Mouse (Mus musculus): ENCODE data around the gene Cep55. TPM values are rescaled to one million over a fixed set of nuclear protein-coding genes. Genes with fewer than 3 reads are reported as not detected.
A peak's percentile ranks its signal among the peaks of the same experiment; 100 is the strongest.

The Cep55 gene
- polyA plus RNA-seq (2016; fragmentation: Nextera tagmentation; extraction: Ambion mirVana), result 30.0 and 31.8 TPM in 2 replicates

GRCm38 (mm10) chr19:38054720-38055192, at the start of gene Cep55:
Gene Cep55, plus strand, starts transcription at chr19:38055011.
- H3K4me3 ChIP-seq, result peak within 1 kb of the TSS; percentile 84
- WGBS, result under 1% methylated on average over 36 of the region's 36 CpGs
- peak within 1 kb of the TSS; percentile 90 for H3K27ac ChIP-seq
- peaks cover 21% of the 10 kb centered on the region for H3K36me3 ChIP-seq
- H3K27me3 ChIP-seq (ENCODE audit: insufficient read depth, poor library complexity, severe bottlenecking), result no peaks in the 10 kb centered on the region
- peaks cover 6% of the 10 kb centered on the region for H3K4me1 ChIP-seq
- DNase-seq (ENCODE audit: low spot score), result peak; percentile 99
- no peaks in the 10 kb centered on the region for H3K9me3 ChIP-seq

- H3K4me3 ChIP-seq, result no peak overlapping the region
- DNase-seq (ENCODE audit: low spot score), result no peak
- H3K9me3 ChIP-seq, result no peaks in the 10 kb centered on the region
- H3K4me1 ChIP-seq, result peaks cover 3% of the 10 kb centered on the region; the same call in 1 of the 2 replicates
- H3K36me3 ChIP-seq, result no peaks in the 10 kb centered on the region
- no peaks in the 10 kb centered on the region for H3K27me3 ChIP-seq (ENCODE audit: insufficient read depth, poor library complexity, severe bottlenecking)
- 54% methylated on average over 1 of the region's 1 CpGs for WGBS
- H3K27ac ChIP-seq, result no peak overlapping the region
Measured at GRCm38 (mm10) chr19:38011379-38011778, 43.4 kb upstream of the Cep55 start.

DNA sequence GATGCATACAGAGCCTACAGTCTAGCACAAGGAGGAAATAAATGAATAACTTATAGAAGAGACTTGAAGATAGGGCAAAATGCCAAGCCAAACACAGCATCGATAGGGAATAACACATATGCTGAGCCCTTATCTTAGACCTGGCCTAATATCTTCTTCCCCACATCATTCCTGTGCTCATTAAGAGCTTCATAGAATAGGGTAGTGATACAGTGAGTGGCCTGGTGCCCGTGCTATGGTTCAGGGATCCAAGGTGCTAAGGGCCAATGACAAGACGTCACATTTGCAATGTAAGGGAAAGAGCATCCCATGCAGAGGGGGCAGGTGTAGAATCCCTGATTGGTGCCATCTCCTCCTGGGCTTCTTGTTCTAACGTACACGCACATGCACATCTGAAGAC, 40.4 kb upstream of the Cep55 start:
- 68% methylated on average over 5 of the region's 5 CpGs for WGBS
- Histone ChIP-seq H3K36me3 (no peaks in the 10 kb centered on the region), H3K9me3 (no peaks in the 10 kb centered on the region), H3K27ac (no peak overlapping the region), H3K27me3 (ENCODE audit: insufficient read depth, poor library complexity, severe bottlenecking) (no peaks in the 10 kb centered on the region), H3K4me1 (peaks cover 3% of the 10 kb centered on the region; the same call in 1 of the 2 replicates), H3K4me3 (no peak overlapping the region)
- DNase-seq (ENCODE audit: low spot score), result no peak

DNA sequence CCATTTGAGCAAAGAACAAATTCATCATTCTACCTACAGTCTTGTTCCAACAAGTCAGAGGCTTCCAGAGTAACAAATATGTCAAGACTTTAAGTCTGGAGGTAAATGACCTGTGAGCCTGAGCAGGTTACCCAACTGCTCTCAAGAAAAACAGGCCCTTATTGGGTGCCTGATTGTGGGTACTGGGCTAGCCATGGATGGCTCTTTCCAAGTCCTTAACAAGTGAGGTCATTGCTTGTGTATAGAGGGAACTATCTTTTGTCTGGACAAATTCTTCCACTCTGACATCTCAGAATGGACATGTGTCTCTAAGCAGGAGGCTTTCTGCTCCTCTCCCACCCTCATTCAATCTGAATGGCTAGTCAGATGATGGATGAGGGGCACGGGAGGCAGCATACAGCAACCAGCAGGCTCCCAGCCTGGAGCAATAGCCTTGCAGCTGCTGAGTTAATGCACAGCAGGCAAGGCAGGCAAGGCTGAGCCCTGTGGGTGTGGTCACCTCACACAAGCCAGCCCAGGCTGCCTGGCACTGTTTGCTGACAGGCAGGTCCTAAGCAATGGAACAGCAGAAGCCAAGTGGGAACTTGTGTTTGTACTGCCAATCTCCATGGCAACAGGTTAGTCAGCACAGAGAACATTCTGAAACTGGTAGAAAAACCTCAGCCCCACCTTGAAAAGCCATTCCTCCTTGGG, 39.5 kb upstream of the Cep55 start:
- H3K36me3 ChIP-seq, result no peaks in the 10 kb centered on the region

DNA sequence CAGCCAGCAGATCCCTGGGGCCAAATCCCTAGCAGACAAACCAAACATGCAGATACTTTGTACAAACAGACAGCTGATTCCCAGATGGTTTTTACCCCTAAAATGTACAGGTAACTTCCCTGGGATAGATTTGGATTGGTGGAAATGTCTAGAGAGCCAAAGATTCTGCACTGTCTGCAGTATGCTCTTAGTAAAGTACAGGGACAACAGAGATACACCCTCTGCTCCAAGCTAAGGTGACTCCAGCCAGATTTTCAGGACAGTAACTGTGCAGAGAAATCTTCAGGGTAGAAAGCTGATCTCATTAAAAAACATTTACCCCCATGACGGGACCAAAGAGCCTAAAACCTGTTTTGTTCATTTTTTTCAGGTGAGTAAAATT, 38.9 kb upstream of the Cep55 start:
- Histone ChIP-seq H3K9me3 (no peaks in the 10 kb centered on the region), H3K27ac (no peak overlapping the region)

More for the DNA sequence above, 39.5 kb upstream of the Cep55 start:
- Histone ChIP-seq H3K27ac (no peak overlapping the region), H3K9me3 (no peaks in the 10 kb centered on the region), H3K4me1 (peaks cover 3% of the 10 kb centered on the region; the same call in 1 of the 2 replicates), H3K27me3 (ENCODE audit: insufficient read depth, poor library complexity, severe bottlenecking) (no peaks in the 10 kb centered on the region), H3K4me3 (no peak overlapping the region)
- no peak for DNase-seq (ENCODE audit: low spot score)
- 26% methylated on average over 1 of the region's 1 CpGs for WGBS

GRCm38 (mm10) chr19:38022710-38023109, 32.1 kb upstream of the Cep55 start:
- no peaks in the 10 kb centered on the region for H3K27me3 ChIP-seq (ENCODE audit: insufficient read depth, poor library complexity, severe bottlenecking)
- H3K9me3 ChIP-seq, result no peaks in the 10 kb centered on the region
- no peak overlapping the region for H3K27ac ChIP-seq
- 69% methylated on average over 4 of the region's 4 CpGs for WGBS
- H3K4me3 ChIP-seq, result no peak overlapping the region
- no peaks in the 10 kb centered on the region for H3K36me3 ChIP-seq
- no peak for DNase-seq (ENCODE audit: low spot score)
- H3K4me1 ChIP-seq, result peaks cover 19% of the 10 kb centered on the region

More for the DNA sequence above, 38.9 kb upstream of the Cep55 start:
- 70% methylated on average over 1 of the region's 1 CpGs for WGBS
- DNase-seq (ENCODE audit: low spot score), result no peak
- no peaks in the 10 kb centered on the region for H3K27me3 ChIP-seq (ENCODE audit: insufficient read depth, poor library complexity, severe bottlenecking)
- H3K36me3 ChIP-seq, result no peaks in the 10 kb centered on the region
- H3K4me3 ChIP-seq, result no peak overlapping the region
- peaks cover 3% of the 10 kb centered on the region; the same call in 1 of the 2 replicates for H3K4me1 ChIP-seq

GRCm38 (mm10) chr19:38023603-38024002, 31.2 kb upstream of the Cep55 start:
- H3K27me3 ChIP-seq (ENCODE audit: insufficient read depth, poor library complexity, severe bottlenecking), result no peaks in the 10 kb centered on the region
- H3K4me1 ChIP-seq, result peaks cover 23% of the 10 kb centered on the region
- no peak overlapping the region for H3K27ac ChIP-seq
- H3K36me3 ChIP-seq, result no peaks in the 10 kb centered on the region
- H3K4me3 ChIP-seq, result no peak overlapping the region
- H3K9me3 ChIP-seq, result no peaks in the 10 kb centered on the region
- WGBS, result 72% methylated on average over 4 of the region's 4 CpGs
- no peak for DNase-seq (ENCODE audit: low spot score)

DNA sequence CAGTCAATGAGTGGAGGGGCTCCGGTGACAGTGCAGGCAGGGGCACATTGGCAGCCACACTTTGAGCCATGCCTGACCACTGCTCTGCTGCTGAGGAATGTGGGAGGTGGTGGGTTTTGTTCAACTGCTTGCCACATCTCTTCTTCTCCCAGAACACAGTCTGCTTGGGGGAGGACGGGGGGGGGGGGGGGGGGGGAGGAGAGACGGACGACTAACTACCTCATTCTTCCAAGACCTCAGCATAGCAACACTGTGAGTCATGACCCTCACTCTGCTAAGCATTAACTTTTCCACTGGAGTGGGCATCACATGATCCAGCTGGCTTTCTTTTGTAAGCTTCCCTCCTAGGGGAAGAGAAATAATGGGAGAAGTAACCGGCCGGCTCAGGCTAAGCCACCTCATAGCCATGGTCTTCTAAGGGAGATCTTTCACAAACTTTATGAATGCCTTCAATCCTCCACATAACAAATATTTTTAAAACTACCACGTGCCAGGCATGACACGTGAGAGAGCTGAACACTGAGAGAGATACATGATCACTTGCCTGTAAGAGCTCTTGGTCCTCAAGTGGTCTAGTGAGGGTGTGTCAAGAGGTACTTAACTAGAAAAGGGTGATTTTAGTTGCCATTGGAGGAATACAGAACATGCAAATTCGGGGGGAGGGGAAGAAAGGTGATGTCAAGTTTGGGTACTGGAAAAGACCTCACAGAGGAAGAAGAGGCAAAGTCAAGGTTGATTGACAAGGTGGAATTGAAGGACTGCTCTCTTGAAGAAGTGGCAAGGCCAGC, 29.4 kb upstream of the Cep55 start:
- DNase-seq (ENCODE audit: low spot score), result peak; percentile 86
- 43% methylated on average over 9 of the region's 9 CpGs for WGBS
- no peaks in the 10 kb centered on the region for H3K36me3 ChIP-seq
- H3K4me3 ChIP-seq, result no peak overlapping the region
- H3K4me1 ChIP-seq, result peaks cover 29% of the 10 kb centered on the region
- H3K27ac ChIP-seq, result peak overlapping the region; percentile 59
- no peaks in the 10 kb centered on the region for H3K27me3 ChIP-seq (ENCODE audit: insufficient read depth, poor library complexity, severe bottlenecking)
- no peaks in the 10 kb centered on the region for H3K9me3 ChIP-seq

- Histone ChIP-seq H3K27me3 (ENCODE audit: insufficient read depth, poor library complexity, severe bottlenecking) (no peaks in the 10 kb centered on the region), H3K4me1 (peaks cover 35% of the 10 kb centered on the region), H3K9me3 (no peaks in the 10 kb centered on the region), H3K27ac (peak overlapping the region; percentile 59), H3K4me3 (no peak overlapping the region), H3K36me3 (no peaks in the 10 kb centered on the region)
- DNase-seq (ENCODE audit: low spot score), result no peak
- WGBS, result 71% methylated on average over 8 of the region's 8 CpGs
Measured at GRCm38 (mm10) chr19:38026211-38026624, 28.6 kb upstream of the Cep55 start.

- Histone ChIP-seq H3K4me3 (no peak overlapping the region), H3K36me3 (no peaks in the 10 kb centered on the region), H3K4me1 (peaks cover 36% of the 10 kb centered on the region), H3K27me3 (ENCODE audit: insufficient read depth, poor library complexity, severe bottlenecking) (no peaks in the 10 kb centered on the region), H3K9me3 (no peaks in the 10 kb centered on the region), H3K27ac (no peak overlapping the region)
- no peak for DNase-seq (ENCODE audit: low spot score)
- WGBS, result 74% methylated on average over 6 of the region's 6 CpGs
Measured at GRCm38 (mm10) chr19:38027389-38027788, 27.4 kb upstream of the Cep55 start.

- H3K9me3 ChIP-seq, result no peaks in the 10 kb centered on the region
- H3K27me3 ChIP-seq (ENCODE audit: insufficient read depth, poor library complexity, severe bottlenecking), result no peaks in the 10 kb centered on the region
- 55% methylated on average over 10 of the region's 10 CpGs for WGBS
- no peaks in the 10 kb centered on the region for H3K36me3 ChIP-seq
- DNase-seq (ENCODE audit: low spot score), result no peak
- no peak overlapping the region for H3K27ac ChIP-seq
- H3K4me1 ChIP-seq, result peaks cover 36% of the 10 kb centered on the region
- no peak overlapping the region for H3K4me3 ChIP-seq
Measured at GRCm38 (mm10) chr19:38027881-38028521, 26.8 kb upstream of the Cep55 start.

DNA sequence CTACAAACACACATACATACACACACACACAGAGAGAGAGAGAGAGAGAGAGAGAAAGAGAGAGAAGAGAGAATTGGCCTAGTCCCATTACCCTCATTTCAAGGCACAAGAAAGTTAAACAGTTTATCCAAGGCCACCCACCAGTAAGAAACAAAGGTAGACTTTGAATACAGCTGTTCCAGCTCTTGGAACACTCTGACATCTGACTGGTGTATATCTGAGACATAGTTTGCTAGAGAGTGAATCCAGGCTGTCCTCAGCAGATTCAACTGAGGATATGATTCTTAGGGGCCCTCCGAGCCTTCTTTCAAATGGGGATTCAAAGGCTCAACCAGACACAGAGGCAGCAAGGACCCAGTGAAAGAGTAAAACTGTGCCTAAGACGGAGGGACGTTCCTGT, 25.5 kb upstream of the Cep55 start:
- H3K9me3 ChIP-seq, result no peaks in the 10 kb centered on the region
- no peak overlapping the region for H3K27ac ChIP-seq
- 82% methylated on average over 3 of the region's 3 CpGs for WGBS
- no peaks in the 10 kb centered on the region for H3K36me3 ChIP-seq
- no peak for DNase-seq (ENCODE audit: low spot score)
- no peaks in the 10 kb centered on the region for H3K27me3 ChIP-seq (ENCODE audit: insufficient read depth, poor library complexity, severe bottlenecking)
- no peak overlapping the region for H3K4me3 ChIP-seq
- H3K4me1 ChIP-seq, result peaks cover 36% of the 10 kb centered on the region

- no peak for DNase-seq (ENCODE audit: low spot score)
- WGBS, result 60% methylated on average over 3 of the region's 3 CpGs
- Histone ChIP-seq H3K4me1 (peaks cover 33% of the 10 kb centered on the region), H3K4me3 (no peak overlapping the region), H3K9me3 (no peaks in the 10 kb centered on the region), H3K27me3 (ENCODE audit: insufficient read depth, poor library complexity, severe bottlenecking) (no peaks in the 10 kb centered on the region), H3K27ac (peak overlapping the region; percentile 16; the same call in 1 of the 2 replicates), H3K36me3 (no peaks in the 10 kb centered on the region)
Measured at GRCm38 (mm10) chr19:38029871-38030270, 24.9 kb upstream of the Cep55 start.
